ENCODE assay signal across 28 mouse cellular contexts in genomic region chr9:97765251-97765767, GRCm38 (mm10).
A peak's percentile ranks its signal among the peaks of the same experiment; 100 is the strongest.
DNase-seq lines count a peak whose midpoint lies in the region; ATAC-seq and TF ChIP-seq lines count a peak whose summit lies in the region.
"Had no signal": no experiment of that assay in that cellular context is flagged by ENCODE, and none has a peak within 500 bp of the region (broad histone marks: within the 10 kb centered on the region; RNA-seq: fewer than 3 reads in every experiment).

No protein-coding gene starts in this region.

- peak overlapping the region; percentile 49; the same call in 1 of the 2 replicates for H3K27ac ChIP-seq in layer of hippocampus, adult 2 months
- H3K27ac ChIP-seq in limb, embryonic 13.5 days, result no peak overlapping the region
- H3K27ac ChIP-seq: embryonic facial prominence, embryonic 13.5 days; embryonic facial prominence, embryonic 15.5 days; forebrain, embryonic 10.5 days; forebrain, embryonic 12.5 days had no signal

- ATAC-seq in limb, embryonic 13.5 days (ENCODE audit: low FRiP score, low read depth), result peak; percentile 40; the same call in 1 of the 2 replicates
- ATAC-seq in frontal cortex, adult (ENCODE audit: low TSS enrichment), result no peak
- ATAC-seq: CD4-positive, CD25-positive, alpha-beta regulatory T cell, adult 4 months; forebrain, embryonic 14.5 days; forebrain, embryonic 16.5 days; Patski had no signal

- TF ChIP-seq CTCF in layer of hippocampus, adult 2 months (conservative IDR thresholded peaks at IDR 0.05), result no peak

- no peaks in the 10 kb centered on the region for H3K36me3 ChIP-seq in limb, embryonic 13.5 days
- H3K36me3 ChIP-seq: embryonic facial prominence, embryonic 13.5 days; embryonic facial prominence, embryonic 15.5 days; forebrain, embryonic 10.5 days; forebrain, embryonic 12.5 days; G1E had no signal

- peaks cover 10% of the 10 kb centered on the region; the same call in 1 of the 2 replicates for H3K27me3 ChIP-seq in limb, embryonic 13.5 days
- H3K27me3 ChIP-seq: CH12.LX; embryonic facial prominence, embryonic 13.5 days; embryonic facial prominence, embryonic 15.5 days; Patski had no signal

- DNase-seq in layer of hippocampus, adult 2 months (ENCODE audit: low spot score in 2 of 2), result no peak
- DNase-seq in layer of hippocampus, adult 9-10 months (ENCODE audit: low spot score), result no peak
- DNase-seq in forelimb bud, embryonic 11.5 days (ENCODE audit: low read depth, low spot score), result peak; percentile 76
- peak; percentile 31 for DNase-seq in hindlimb bud, embryonic 11.5 days (ENCODE audit: extremely low spot score, low read depth, low spot score)
- no peak for DNase-seq in adipocyte (ENCODE audit: low spot score)
- DNase-seq in adrenal gland, postnatal 25 days, result no peak
- DNase-seq: adrenal gland, adult 8-10 months; adrenal gland, postnatal 14 days; cerebellum, adult 11 months; cerebellum, adult 18-20 months; cerebellum, adult 8-10 months; cerebellum, adult 9-11 months; cerebellum, postnatal 14 days; cerebellum, postnatal 36 days; embryo, embryonic 11 days had no signal

- no peak overlapping the region for H3K4me3 ChIP-seq in layer of hippocampus, adult 2 months
- no peak overlapping the region for H3K4me3 ChIP-seq in limb, embryonic 13.5 days
- H3K4me3 ChIP-seq: embryonic facial prominence, embryonic 13.5 days; embryonic facial prominence, embryonic 15.5 days; erythroblast, embryonic 14.5 days; forebrain, embryonic 10.5 days; forebrain, embryonic 12.5 days had no signal

- H3K4me2 ChIP-seq in limb, embryonic 13.5 days (replicated peaks), result no peak overlapping the region
- H3K4me2 ChIP-seq: embryonic facial prominence, embryonic 13.5 days; embryonic facial prominence, embryonic 15.5 days; forebrain, embryonic 12.5 days had no signal

- no peak overlapping the region for H3K9ac ChIP-seq in limb, embryonic 13.5 days
- H3K9ac ChIP-seq: embryonic facial prominence, embryonic 13.5 days; embryonic facial prominence, embryonic 15.5 days; forebrain, embryonic 12.5 days had no signal

- 32% methylated on average over 6 of the region's 6 CpGs for whole genome bisulfite sequencing in limb, embryonic 13.5 days

- H3K9me3 ChIP-seq in limb, embryonic 13.5 days, result no peaks in the 10 kb centered on the region
- H3K9me3 ChIP-seq: embryonic facial prominence, embryonic 13.5 days; embryonic facial prominence, embryonic 15.5 days; forebrain, embryonic 10.5 days; forebrain, embryonic 12.5 days had no signal

- peaks cover 22% of the 10 kb centered on the region for H3K4me1 ChIP-seq in limb, embryonic 13.5 days
- H3K4me1 ChIP-seq: embryonic facial prominence, embryonic 15.5 days had no signal

Comparison
In these comparisons a context has a peak if more than half of its experiments do, and no peak if none do; other contexts are left out.
1. DNase-seq: peak in forelimb bud, embryonic 11.5 days (single experiment) and hindlimb bud, embryonic 11.5 days (single experiment); none in layer of hippocampus, adult 2 months (0 of 2), layer of hippocampus, adult 9-10 months (single experiment), adipocyte (single experiment) and adrenal gland, postnatal 25 days (single experiment).